Mouse (Mus musculus) myocyte (in vitro differentiated cells): ENCODE measurements around the gene Tmem229a.

Source experiments
- CEBPB ChIP-seq: IDR thresholded peaks from 2 replicates; pipeline ENCODE4 v1.6.1; 2011; ENCODE audit warnings: mild to moderate bottlenecking, moderate library complexity; ENCODE audit not compliant: poor library complexity, insufficient read depth, severe bottlenecking
- E2F4 ChIP-seq: IDR thresholded peaks from one replicate; pipeline ENCODE4 v1.6.1; 2011; ENCODE audit warnings: mild to moderate bottlenecking, control low read depth, moderate library complexity; ENCODE audit not compliant: insufficient read depth
- MAX ChIP-seq: IDR thresholded peaks from one replicate; pipeline ENCODE4 v1.6.1; 2011; ENCODE audit warnings: low read depth, mild to moderate bottlenecking, control low read depth
- MYOD1 ChIP-seq, 3 experiments: IDR thresholded peaks; one replicate each; pipeline ENCODE4 v1.6.1; 2011; ENCODE audit warnings: control low read depth in 2 of 3, low read depth in 2 of 3, mild to moderate bottlenecking in 2 of 3, moderate library complexity in 1 of 3; ENCODE audit not compliant: insufficient read length in 2 of 3, control insufficient read depth in 1 of 3
- MYOG ChIP-seq, 3 experiments: IDR thresholded peaks; one replicate each; pipeline ENCODE4 v1.6.1; 2011; ENCODE audit warnings: control low read depth in 2 of 3, low read depth in 2 of 3, mild to moderate bottlenecking in 2 of 3; ENCODE audit not compliant: insufficient read length in 2 of 3, control insufficient read depth in 1 of 3, insufficient read depth in 1 of 3
- POLR2A ChIP-seq: IDR thresholded peaks from one replicate; pipeline ENCODE4 v1.6.1; 2011; ENCODE audit warnings: low read depth, mild to moderate bottlenecking, control low read depth, moderate library complexity; ENCODE audit not compliant: insufficient read length
- POLR2AphosphoS2 ChIP-seq: IDR thresholded peaks from one replicate; pipeline ENCODE4 v1.6.1; 2011; ENCODE audit warnings: low read depth, control low read depth; ENCODE audit not compliant: insufficient read length
- SRF ChIP-seq: IDR thresholded peaks from one replicate; pipeline ENCODE4 v1.6.1; 2011; ENCODE audit warnings: low read depth; ENCODE audit not compliant: control insufficient read depth, insufficient read length
- TCF12 ChIP-seq: IDR thresholded peaks from one replicate; pipeline ENCODE4 v1.6.1; 2011; ENCODE audit warnings: mild to moderate bottlenecking, control low read depth; ENCODE audit not compliant: poor library complexity, insufficient read depth, severe bottlenecking
- TCF3 ChIP-seq: IDR thresholded peaks from one replicate; pipeline ENCODE4 v1.6.1; 2011; ENCODE audit warnings: low read depth, control low read depth; ENCODE audit not compliant: insufficient read length
- USF1 ChIP-seq: IDR thresholded peaks from one replicate; pipeline ENCODE4 v1.6.1; 2011; ENCODE audit warnings: low read depth, mild to moderate bottlenecking, control low read depth, moderate library complexity

DNA sequence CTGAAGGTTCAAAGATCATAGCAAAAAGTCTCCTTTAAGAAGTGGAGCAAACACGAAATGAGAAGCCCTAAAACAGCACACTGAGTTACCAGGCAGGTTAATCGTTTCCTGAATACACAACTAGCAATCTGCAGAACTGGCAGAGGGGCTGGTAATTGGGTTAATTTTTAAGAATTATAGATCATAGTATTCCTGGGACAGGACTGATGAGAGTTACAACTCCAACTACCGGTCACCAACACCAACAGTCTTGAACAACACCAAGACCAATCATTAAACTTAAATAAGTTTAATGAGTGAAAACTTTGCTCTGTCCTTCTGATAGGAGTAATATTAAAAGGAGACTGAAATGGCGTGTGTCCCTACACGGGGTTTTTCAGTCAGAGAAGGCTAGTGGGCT is 3.8 kb downstream of the Tmem229a start:
- TF ChIP-seq MAX (no peak), POLR2A (no peak), USF1 (no peak), TCF12 (no peak), MYOG (IDR thresholded peaks at IDR 0.05; ENCODE audit: control insufficient read depth in 1 of 3, insufficient read depth in 1 of 3, insufficient read length in 2 of 3, low read depth in 2 of 3) (no peak), POLR2AphosphoS2 (no peak), E2F4 (no peak), SRF (no peak), TCF3 (no peak), MYOD1 (IDR thresholded peaks at IDR 0.05; ENCODE audit: control insufficient read depth in 1 of 3, insufficient read length in 2 of 3, low read depth in 2 of 3) (no peak), CEBPB (no peak)
